Mouse (Mus musculus): ENCODE data around the gene Ghrh. TPM values are rescaled to one million over a fixed set of nuclear protein-coding genes. Genes with fewer than 3 reads are reported as not detected.
"Not testable (repeated sequence)": the region's sequence is repeated elsewhere in the genome, so short reads cannot be mapped to it uniquely, and the experiment has no call there.

The Ghrh gene
- polyA plus RNA-seq (2016; fragmentation: Nextera tagmentation; extraction: Ambion mirVana), result not detected in 2 replicates

DNA sequence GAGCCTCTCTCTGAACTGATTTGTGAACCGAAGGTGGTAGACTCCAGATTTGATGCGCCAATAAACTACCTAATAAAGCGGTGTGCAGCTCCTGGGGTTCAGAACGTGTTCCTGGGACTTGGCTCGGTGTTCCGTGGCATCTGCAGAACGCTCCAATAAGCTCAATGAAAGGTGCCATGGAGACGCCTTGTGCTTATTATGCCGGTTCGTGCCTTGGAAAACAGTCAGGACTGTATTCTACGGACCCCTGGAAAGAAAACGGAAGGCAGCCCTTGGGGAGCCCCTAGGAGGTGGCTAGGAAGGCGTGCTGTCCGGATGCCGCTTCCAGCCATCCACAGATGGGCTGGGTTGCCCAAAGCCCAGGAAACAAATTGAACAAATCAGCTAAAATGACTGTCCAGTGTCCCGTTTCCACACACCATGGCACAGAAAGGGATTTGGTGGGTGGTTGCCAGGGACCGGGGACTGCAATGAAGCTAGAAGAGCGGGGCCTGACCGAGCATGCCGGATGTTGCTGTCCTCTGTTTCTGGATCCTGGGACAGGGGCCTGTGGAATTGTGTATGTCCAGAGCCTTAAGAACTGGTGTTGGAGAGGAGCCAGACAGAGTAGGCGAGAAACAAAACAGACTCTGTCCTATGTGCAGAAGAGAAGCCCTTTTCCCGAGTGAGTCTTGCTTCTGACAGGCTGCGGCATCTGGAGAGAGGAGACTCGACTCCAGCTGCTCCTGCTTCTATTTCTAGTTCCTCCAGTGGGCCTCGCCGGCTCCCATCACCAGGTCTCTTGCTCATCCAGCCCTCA, at the start of gene Ghrh:
Gene Ghrh (minus strand): TSS at position 146 of the 799 bp plus-strand sequence.
- Histone ChIP-seq H3K27ac (peak within 1 kb of the TSS; percentile 53; the same call in 1 of the 2 replicates), H3K4me3 (no peak within 1 kb of the TSS), H3K9me3 (replicated peaks) (no peaks in the 10 kb centered on the region), H3K27me3 (ENCODE audit: low read depth, poor library complexity, severe bottlenecking) (no peaks in the 10 kb centered on the region), H3K36me3 (no peaks in the 10 kb centered on the region), H3K4me1 (peaks cover 4% of the 10 kb centered on the region; the same call in 1 of the 2 replicates)
- no peak for DNase-seq (ENCODE audit: low spot score)
- WGBS, result 86% methylated on average over 26 of the region's 26 CpGs

GRCm38 (mm10) chr2:157395960-157396359, 48.7 kb upstream of the Ghrh start:
- no peak overlapping the region for H3K27ac ChIP-seq
- DNase-seq (ENCODE audit: low spot score), result no peak
- H3K4me3 ChIP-seq, result no peak overlapping the region
- 0 out of 2 replicates have a peak, but pooled peaks cover 10% of the 10 kb centered on the region for H3K4me1 ChIP-seq
- H3K27me3 ChIP-seq (ENCODE audit: low read depth, poor library complexity, severe bottlenecking), result no peaks in the 10 kb centered on the region
- peaks cover 69% of the 10 kb centered on the region for H3K36me3 ChIP-seq
- 69% methylated on average over 13 of the region's 13 CpGs for WGBS
- H3K9me3 ChIP-seq (replicated peaks), result no peaks in the 10 kb centered on the region

- 74% methylated on average over 5 of the region's 5 CpGs for WGBS
- DNase-seq (ENCODE audit: low spot score), result no peak
- H3K27ac ChIP-seq, result no peak overlapping the region; the same call in 1 of the 2 replicates
- H3K9me3 ChIP-seq (replicated peaks), result no peaks in the 10 kb centered on the region
- peaks cover 75% of the 10 kb centered on the region for H3K36me3 ChIP-seq
- H3K4me3 ChIP-seq, result no peak overlapping the region
- H3K4me1 ChIP-seq, result 0 out of 2 replicates have a peak, but pooled peaks cover 10% of the 10 kb centered on the region
- H3K27me3 ChIP-seq (ENCODE audit: low read depth, poor library complexity, severe bottlenecking), result no peaks in the 10 kb centered on the region
These were observed 48.1 kb upstream of the Ghrh start for GRCm38 (mm10) chr2:157395371-157395770.

DNA sequence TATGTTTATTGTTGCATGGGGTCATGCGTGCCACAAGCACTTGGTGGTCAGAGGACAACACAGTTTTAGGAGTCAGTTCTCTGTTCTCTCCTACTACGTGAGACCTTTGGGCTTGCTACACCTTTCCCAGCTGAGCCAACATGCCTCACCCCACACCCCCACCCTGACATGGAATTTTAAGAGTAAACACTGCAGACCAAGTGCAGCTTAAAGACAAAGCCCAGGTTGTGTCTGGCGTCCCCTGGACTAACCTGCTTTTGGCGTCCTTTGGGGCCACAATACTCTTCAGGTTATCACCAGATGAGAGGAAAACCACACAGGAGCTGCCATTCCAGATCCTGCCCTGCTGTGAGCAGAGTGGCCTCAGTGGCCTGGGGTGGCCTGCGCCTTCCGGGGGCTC, 47.6 kb upstream of the Ghrh start:
- H3K27ac ChIP-seq, result no peak overlapping the region; the same call in 1 of the 2 replicates
- no peak overlapping the region for H3K4me3 ChIP-seq
- WGBS, result 74% methylated on average over 6 of the region's 6 CpGs
- H3K9me3 ChIP-seq (replicated peaks), result no peaks in the 10 kb centered on the region
- H3K36me3 ChIP-seq, result peaks cover 78% of the 10 kb centered on the region
- H3K4me1 ChIP-seq, result 0 out of 2 replicates have a peak, but pooled peaks cover 10% of the 10 kb centered on the region
- H3K27me3 ChIP-seq (ENCODE audit: low read depth, poor library complexity, severe bottlenecking), result no peaks in the 10 kb centered on the region
- no peak for DNase-seq (ENCODE audit: low spot score)

DNA sequence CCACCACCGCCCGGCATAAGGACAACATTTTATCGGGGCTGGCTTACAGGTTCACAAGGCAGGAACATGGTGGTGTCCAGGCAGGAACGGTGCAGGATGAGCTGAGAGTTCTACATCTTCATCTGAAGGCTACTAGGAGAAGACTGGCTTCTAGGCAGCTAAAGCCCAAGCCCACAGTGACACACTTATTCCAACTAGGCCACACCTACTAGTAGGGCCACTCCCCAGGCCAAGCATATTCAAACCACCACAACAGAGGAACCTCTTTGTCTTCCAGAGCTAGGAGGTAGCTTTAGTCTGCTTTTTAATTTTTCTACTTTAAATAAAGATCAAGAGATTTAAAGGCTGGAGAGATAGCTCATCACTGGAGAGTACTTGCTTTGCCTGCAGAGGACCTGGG, 46.2 kb upstream of the Ghrh start:
- Histone ChIP-seq H3K4me3 (no peak overlapping the region), H3K27ac (no peak overlapping the region), H3K27me3 (ENCODE audit: low read depth, poor library complexity, severe bottlenecking) (no peaks in the 10 kb centered on the region), H3K9me3 (replicated peaks) (no peaks in the 10 kb centered on the region), H3K4me1 (0 out of 2 replicates have a peak, but pooled peaks cover 5% of the 10 kb centered on the region), H3K36me3 (peaks cover 87% of the 10 kb centered on the region)
- 99% methylated on average over 4 of the region's 4 CpGs for WGBS
- no peak for DNase-seq (ENCODE audit: low spot score)

GRCm38 (mm10) chr2:157392331-157392730, 45.0 kb upstream of the Ghrh start:
- no peaks in the 10 kb centered on the region for H3K9me3 ChIP-seq (replicated peaks)
- no peaks in the 10 kb centered on the region for H3K27me3 ChIP-seq (ENCODE audit: low read depth, poor library complexity, severe bottlenecking)
- H3K4me3 ChIP-seq, result no peak overlapping the region
- WGBS, result 96% methylated on average over 2 of the region's 2 CpGs
- DNase-seq (ENCODE audit: low spot score), result no peak
- peaks cover 86% of the 10 kb centered on the region for H3K36me3 ChIP-seq
- 0 out of 2 replicates have a peak, but pooled peaks cover 5% of the 10 kb centered on the region for H3K4me1 ChIP-seq
- no peak overlapping the region for H3K27ac ChIP-seq

DNA sequence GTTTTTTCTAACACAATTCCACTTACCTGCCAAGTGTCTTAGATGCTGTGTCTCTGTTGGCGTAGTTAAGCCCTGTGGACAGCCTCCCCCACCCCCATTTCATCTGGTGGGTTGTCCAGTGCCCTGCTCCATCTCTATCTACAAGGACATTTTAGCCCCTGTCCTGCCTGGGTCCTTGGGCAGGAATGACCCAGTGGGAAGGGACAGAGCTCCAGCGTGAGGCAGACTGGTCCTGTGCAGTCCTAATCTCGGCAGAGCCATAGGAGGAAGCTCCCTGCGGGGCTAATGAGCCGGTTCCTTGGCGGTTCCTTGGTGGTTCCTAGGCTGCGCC, 42.2 kb upstream of the Ghrh start:
- H3K4me1 ChIP-seq, result no peaks in the 10 kb centered on the region
- WGBS, result 87% methylated on average over 7 of the region's 7 CpGs
- H3K36me3 ChIP-seq, result peaks cover 82% of the 10 kb centered on the region
- H3K27me3 ChIP-seq (ENCODE audit: low read depth, poor library complexity, severe bottlenecking), result no peaks in the 10 kb centered on the region
- H3K9me3 ChIP-seq (replicated peaks), result no peaks in the 10 kb centered on the region
- DNase-seq (ENCODE audit: low spot score), result no peak
- H3K4me3 ChIP-seq, result no peak overlapping the region
- H3K27ac ChIP-seq, result no peak overlapping the region

- not testable (repeated sequence) for H3K27me3 ChIP-seq (ENCODE audit: low read depth, poor library complexity, severe bottlenecking); H3K4me1 ChIP-seq; H3K9me3 ChIP-seq (replicated peaks); H3K27ac ChIP-seq; DNase-seq (ENCODE audit: low spot score); H3K4me3 ChIP-seq
- H3K36me3 ChIP-seq, result peaks cover 84% of the 10 kb centered on the region
- WGBS, result 92% methylated on average over 14 of the region's 14 CpGs
These were observed 41.7 kb upstream of the Ghrh start for GRCm38 (mm10) chr2:157388901-157389590.

GRCm38 (mm10) chr2:157384836-157385235, 37.5 kb upstream of the Ghrh start:
- 85% methylated on average over 4 of the region's 4 CpGs for WGBS
- no peak overlapping the region for H3K27ac ChIP-seq

GRCm38 (mm10) chr2:157376995-157377394, 29.7 kb upstream of the Ghrh start:
- Histone ChIP-seq H3K4me1 (peaks cover 20% of the 10 kb centered on the region), H3K36me3 (peaks cover 47% of the 10 kb centered on the region), H3K27me3 (ENCODE audit: low read depth, poor library complexity, severe bottlenecking) (no peaks in the 10 kb centered on the region), H3K9me3 (replicated peaks) (no peaks in the 10 kb centered on the region), H3K27ac (no peak overlapping the region), H3K4me3 (no peak overlapping the region)
- 55% methylated on average over 3 of the region's 3 CpGs for WGBS
- no peak for DNase-seq (ENCODE audit: low spot score)

More at GRCm38 (mm10) chr2:157384836-157385235, 37.5 kb upstream of the Ghrh start:
- peaks cover 4% of the 10 kb centered on the region; the same call in 1 of the 2 replicates for H3K4me1 ChIP-seq
- no peak for DNase-seq (ENCODE audit: low spot score)
- no peaks in the 10 kb centered on the region for H3K9me3 ChIP-seq (replicated peaks)
- no peak overlapping the region for H3K4me3 ChIP-seq
- peaks cover 81% of the 10 kb centered on the region for H3K36me3 ChIP-seq
- H3K27me3 ChIP-seq (ENCODE audit: low read depth, poor library complexity, severe bottlenecking), result no peaks in the 10 kb centered on the region

- Histone ChIP-seq H3K4me3 (no peak overlapping the region), H3K36me3 (peaks cover 43% of the 10 kb centered on the region), H3K27ac (0 out of 2 replicates have a peak overlapping the region, but pooled peaks have one; percentile 31), H3K9me3 (replicated peaks) (no peaks in the 10 kb centered on the region), H3K27me3 (ENCODE audit: low read depth, poor library complexity, severe bottlenecking) (no peaks in the 10 kb centered on the region), H3K4me1 (peaks cover 20% of the 10 kb centered on the region)
- DNase-seq (ENCODE audit: low spot score), result no peak
- 31% methylated on average over 14 of the region's 14 CpGs for WGBS
These were observed 28.8 kb upstream of the Ghrh start for GRCm38 (mm10) chr2:157375794-157376757.

GRCm38 (mm10) chr2:157375051-157375450, 27.7 kb upstream of the Ghrh start:
- Histone ChIP-seq H3K36me3 (peaks cover 38% of the 10 kb centered on the region), H3K27ac (no peak overlapping the region), H3K9me3 (replicated peaks) (no peaks in the 10 kb centered on the region), H3K4me1 (peaks cover 20% of the 10 kb centered on the region), H3K4me3 (no peak overlapping the region), H3K27me3 (ENCODE audit: low read depth, poor library complexity, severe bottlenecking) (no peaks in the 10 kb centered on the region)
- WGBS, result 67% methylated on average over 8 of the region's 8 CpGs
- no peak for DNase-seq (ENCODE audit: low spot score)

Measured in limb, embryonic 10.5 days (tissue).